Mouse (Mus musculus) small intestine, adult 2 months (tissue): ENCODE results near the gene Wfdc16.

ENCODE experiments used
- CTCF ChIP-seq: fragments of 200-500 bp; IDR thresholded peaks from 2 replicates; pipeline ENCODE4 v1.5.1; 2012; ENCODE audit warnings: low read depth, mild to moderate bottlenecking, control low read depth, inconsistent platforms, low read length, moderate library complexity, mixed read lengths; ENCODE audit not compliant: insufficient replicate concordance, insufficient read length; ENCODE audit errors: extremely low read depth
- POLR2A ChIP-seq: fragments of 200-500 bp; IDR thresholded peaks from 2 replicates; pipeline ENCODE4 v1.6.1; 2012; ENCODE audit warnings: low read depth, mild to moderate bottlenecking, control low read depth, inconsistent platforms, low read length, moderate library complexity

DNA sequence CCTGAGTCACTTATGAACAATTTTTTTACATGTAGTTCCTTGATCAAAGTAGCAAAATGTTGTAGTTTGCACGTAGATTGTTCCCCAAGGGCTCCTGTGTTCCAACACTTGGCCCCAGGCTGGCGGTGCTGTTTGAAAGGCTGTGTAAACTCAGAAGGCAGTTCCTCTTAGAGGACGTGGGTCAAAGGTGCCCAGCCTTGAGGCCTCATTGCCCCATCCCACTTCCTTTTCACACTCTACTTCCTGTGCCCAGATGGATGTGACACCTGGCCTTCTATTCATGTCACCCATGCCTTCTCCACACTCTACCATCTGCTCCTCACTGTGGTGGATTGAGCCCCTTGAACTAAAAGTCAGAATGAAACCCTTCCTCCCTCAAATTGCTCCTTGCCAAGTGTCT lies 41.3 kb upstream of the Wfdc16 start:
- TF ChIP-seq POLR2A (no peak), CTCF (no peak)
